Mouse (Mus musculus): ENCODE measurements around the gene Prr22. TPM values are rescaled to one million over a fixed set of nuclear protein-coding genes. Genes with fewer than 3 reads are reported as not detected.

The Prr22 gene
- total RNA-seq (2021), result 1 to 10 TPM; 1.2 TPM

DNA sequence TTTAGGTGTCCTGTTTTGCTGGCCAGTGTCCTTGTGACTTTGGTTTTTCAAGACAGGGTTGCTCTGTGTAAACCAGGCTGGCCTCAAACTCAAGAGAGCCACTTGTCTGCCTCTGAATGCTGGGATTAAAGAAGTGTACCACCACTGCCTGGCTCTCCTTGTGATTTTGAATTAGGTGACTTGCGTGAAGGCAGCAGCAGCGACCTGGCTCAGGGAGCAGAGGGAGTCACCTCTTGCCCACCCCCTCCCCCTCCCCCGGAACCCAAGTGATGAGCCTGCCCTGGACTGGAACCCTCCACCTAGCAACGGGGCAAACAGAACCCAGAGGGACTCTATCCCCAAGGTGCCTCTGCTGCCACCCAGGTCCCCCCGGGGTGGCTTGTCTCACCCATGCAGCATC, at the start of gene Prr22:
Gene Prr22 (plus strand): TSS at position 301 of the 400 bp plus-strand sequence.
- no peak for DNase-seq
- intact Hi-C loops (cut with DNase I), result no loop called here

- no peak for DNase-seq
- intact Hi-C loops (cut with DNase I), result no loop called here
Observed at GRCm38 (mm10) chr17:56722441-56722840, 47.6 kb upstream of the Prr22 start.

GRCm38 (mm10) chr17:56723419-56724161, 46.5 kb upstream of the Prr22 start:
- intact Hi-C loops (cut with DNase I), result no loop called here
- no peak for DNase-seq

GRCm38 (mm10) chr17:56727029-56727649, 42.9 kb upstream of the Prr22 start:
- no peak for DNase-seq
- intact Hi-C loops (cut with DNase I), result no loop called here

- DNase-seq, result no peak
- intact Hi-C loops (cut with DNase I), result no loop called here
Observed at GRCm38 (mm10) chr17:56727659-56728058, 42.4 kb upstream of the Prr22 start.

DNA sequence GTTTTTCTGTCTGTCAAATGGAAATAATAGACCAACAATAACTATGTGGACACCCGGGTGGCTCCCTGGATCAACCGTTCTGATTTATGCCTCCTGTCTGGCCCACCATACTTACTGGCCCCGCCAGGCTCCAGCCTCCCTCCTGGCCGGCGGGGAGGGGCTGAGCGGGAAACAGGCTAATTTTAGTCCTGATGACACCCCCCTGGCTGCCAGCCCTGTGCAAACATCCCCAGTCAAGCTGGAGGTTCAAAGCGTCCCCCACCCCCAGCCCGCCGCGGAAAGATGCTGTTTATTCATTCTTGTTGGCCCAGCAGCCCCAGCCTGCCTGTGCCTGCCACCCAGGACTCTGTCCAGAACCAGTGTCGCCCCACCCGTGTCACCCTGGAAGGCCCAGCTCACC, 41.9 kb upstream of the Prr22 start:
- DNase-seq, result no peak
- intact Hi-C loops (cut with DNase I), result no loop called here

GRCm38 (mm10) chr17:56729151-56729550, 40.9 kb upstream of the Prr22 start:
- intact Hi-C loops (cut with DNase I), result no loop called here
- peak; percentile 46 for DNase-seq

DNA sequence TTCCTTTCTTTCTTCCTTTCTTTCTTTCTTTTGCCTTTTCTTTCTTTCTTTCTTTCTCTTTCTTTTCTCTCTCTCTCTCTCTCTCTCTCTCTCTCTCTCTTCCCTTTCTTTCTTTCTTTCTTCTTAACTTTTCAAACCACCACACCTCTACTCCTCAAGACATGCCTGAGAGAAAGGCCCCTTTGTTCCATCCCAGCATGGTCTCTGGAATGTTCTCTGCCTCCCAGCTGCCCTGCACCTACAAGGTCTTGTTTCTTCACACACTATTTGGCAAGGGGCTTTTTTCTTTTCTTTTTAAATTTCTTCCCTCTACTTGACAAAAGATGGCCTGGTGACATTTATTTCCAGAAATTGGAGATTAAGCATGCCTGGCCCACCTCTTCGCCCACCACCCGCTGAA, 40.4 kb upstream of the Prr22 start:
- no peak for DNase-seq
- intact Hi-C loops (cut with DNase I), result no loop called here

DNA sequence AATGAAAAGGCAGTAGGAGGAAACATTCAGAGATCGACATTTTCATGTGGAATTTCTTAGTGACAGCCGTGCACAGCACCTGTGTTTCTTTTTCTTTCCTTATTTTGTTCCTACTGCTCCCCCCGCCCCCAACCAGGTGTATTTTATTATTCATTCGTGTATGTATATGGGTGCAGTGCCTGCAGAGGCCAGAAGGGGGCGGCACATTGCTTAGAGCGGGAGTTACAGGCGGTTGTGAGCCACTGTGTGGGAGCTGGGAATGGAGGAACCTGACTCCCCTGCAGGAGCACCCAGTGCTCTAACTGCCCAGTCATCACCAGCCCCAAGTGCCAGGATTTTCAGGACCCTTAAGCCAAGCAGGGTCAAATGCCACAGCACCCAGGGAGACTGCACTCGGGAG, 33.5 kb upstream of the Prr22 start:
- intact Hi-C loops (cut with DNase I), result no loop called here

DNA sequence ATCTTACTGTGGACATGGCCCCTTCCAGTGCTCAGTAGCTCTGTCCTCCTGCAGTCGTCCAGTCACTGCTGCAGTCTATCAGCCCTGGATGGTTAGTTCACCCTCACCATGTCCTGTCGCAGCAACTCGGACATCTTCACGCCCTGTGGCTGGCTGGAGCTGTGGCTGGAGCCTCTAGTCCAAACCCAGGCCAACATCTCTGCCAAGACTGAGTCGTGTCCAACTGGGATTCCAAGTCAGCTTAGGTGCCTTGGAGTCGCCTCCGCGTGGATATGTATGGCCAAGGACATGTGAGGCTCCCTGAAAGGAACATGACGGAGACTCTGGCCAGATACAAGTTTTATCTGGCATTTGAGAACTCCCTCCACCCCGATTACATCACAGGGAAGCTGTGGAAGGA, 31.8 kb upstream of the Prr22 start:
- intact Hi-C loops (cut with DNase I), result no loop called here

More for the DNA sequence above, 33.5 kb upstream of the Prr22 start:
- no peak for DNase-seq

DNA sequence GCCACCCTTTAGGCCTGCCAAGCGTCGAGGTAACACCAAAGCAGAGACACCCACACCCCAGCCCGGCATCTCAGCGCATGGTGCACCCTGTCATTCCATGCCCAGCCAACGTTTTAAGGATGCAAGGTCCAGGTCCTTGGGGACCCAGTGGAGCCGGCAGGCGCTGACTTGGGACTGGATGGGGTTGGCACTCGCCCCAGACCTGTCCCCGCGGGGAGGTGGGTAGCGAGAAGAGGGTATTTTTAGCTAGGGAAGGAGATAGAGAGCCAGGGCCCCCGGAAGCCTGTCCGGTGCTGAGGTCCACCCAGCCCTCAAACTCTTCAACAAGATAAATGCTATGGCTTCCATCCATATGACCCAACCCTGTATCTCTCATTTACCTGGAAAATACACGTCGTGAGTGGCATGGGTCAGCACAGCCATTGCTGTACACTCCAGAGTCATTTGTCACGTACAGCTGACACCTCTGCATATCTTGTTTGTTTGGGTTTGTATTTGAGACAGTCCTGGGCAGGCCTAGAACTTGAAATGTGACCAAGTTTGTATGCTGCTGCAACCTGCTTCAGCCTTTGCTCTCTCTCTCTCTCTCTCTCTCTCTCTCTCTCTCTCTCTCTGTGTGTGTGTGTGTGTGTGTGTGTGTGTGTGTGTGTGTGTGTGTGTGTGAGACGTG, 29.8 kb upstream of the Prr22 start:
- no peak for DNase-seq
- intact Hi-C loops (cut with DNase I), result no loop called here

More for the DNA sequence above, 31.8 kb upstream of the Prr22 start:
- no peak for DNase-seq

DNA sequence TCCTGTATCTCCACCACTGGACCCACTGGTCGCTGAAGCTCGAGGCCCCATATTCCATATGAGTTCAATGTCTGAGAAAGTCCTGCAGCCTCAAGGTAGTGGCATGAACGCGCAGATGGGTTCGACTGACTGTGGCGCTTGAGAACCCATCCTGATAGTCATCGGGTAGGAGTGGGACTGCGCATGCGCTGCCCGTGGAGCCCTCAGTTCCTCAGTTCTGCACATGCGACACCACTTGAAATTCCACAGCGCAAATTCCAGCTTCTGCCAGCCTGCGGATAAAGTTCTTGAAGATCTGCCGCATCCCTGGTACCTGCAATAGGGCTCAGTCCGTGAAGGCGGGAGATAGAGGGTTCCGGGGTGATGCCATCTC, 29.3 kb upstream of the Prr22 start:
- intact Hi-C loops (cut with DNase I), result no loop called here
- DNase-seq, result no peak

GRCm38 (mm10) chr17:56744173-56744572, 25.9 kb upstream of the Prr22 start:
- DNase-seq, result no peak
- intact Hi-C loops (cut with DNase I), result no loop called here

DNA sequence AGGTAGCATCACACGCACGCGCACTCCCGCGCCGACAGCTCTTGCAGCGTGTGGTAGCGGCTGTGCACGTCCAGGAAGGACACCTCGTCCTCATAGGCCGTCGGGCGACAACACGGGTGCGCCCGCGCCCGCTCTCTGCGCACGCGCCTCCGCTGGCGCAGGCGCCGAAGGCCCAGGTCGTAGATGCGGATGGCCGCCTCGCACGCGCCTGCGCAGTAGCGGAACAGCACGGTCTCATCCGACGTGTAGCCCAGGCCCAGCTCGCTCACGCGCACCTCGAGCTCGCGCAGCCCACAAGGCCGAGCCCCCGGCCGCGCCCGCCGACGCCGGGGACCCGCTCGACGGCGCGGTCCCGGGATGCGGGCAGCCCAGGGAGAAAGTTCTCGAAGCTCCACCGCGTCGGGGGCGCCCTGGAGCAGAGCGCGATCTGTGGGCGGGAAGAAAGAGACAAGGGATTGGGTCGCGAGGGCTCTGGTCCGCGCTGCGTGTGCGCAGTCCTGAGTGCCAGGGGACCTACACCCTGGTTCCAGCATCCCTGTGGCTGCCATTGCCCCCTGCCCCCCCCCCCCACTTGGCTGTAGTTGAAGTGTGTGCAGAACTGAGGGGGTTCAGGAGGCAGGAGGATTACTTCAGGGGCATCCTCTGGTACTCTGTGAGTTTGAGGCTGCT, 18.5 kb upstream of the Prr22 start:
- peak; percentile 57 for DNase-seq
- intact Hi-C loops (cut with DNase I), result no loop called here

- intact Hi-C loops (cut with DNase I), result no loop called here
- DNase-seq, result no peak
Observed at GRCm38 (mm10) chr17:56753452-56753851, 16.6 kb upstream of the Prr22 start.

GRCm38 (mm10) chr17:56754271-56755185, 15.5 kb upstream of the Prr22 start:
- intact Hi-C loops (cut with DNase I), result no loop called here

GRCm38 (mm10) chr17:56756703-56757399, 13.2 kb upstream of the Prr22 start:
- no peak for DNase-seq
- intact Hi-C loops (cut with DNase I), result no loop called here

More at GRCm38 (mm10) chr17:56754271-56755185, 15.5 kb upstream of the Prr22 start:
- DNase-seq, result no peak

- intact Hi-C loops (cut with DNase I), result no loop called here
- DNase-seq, result peak; percentile 53
Observed at GRCm38 (mm10) chr17:56757416-56758123, 12.5 kb upstream of the Prr22 start, which contains the start of gene Nrtn. Gene Nrtn (minus strand): TSS chr17:56757530.

GRCm38 (mm10) chr17:56758132-56758531, 11.9 kb upstream of the Prr22 start:
- peak; percentile 65 for DNase-seq
- intact Hi-C loops (cut with DNase I), result no loop called here

Data from left cerebral cortex, postnatal 4 days (tissue).